Comparison of ENCODE assay signal across 8 mouse cellular contexts in genomic region chr1:189006826-189007225, GRCm38 (mm10). TPM values are rescaled to one million over a fixed set of nuclear protein-coding genes. Genes with fewer than 3 reads are reported as not detected.
A peak's percentile ranks its signal among the peaks of the same experiment; 100 is the strongest.
DNase-seq lines count a peak whose midpoint lies in the region; ATAC-seq and TF ChIP-seq lines count a peak whose summit lies in the region.

No protein-coding gene starts in this region.

- H3K9me3 ChIP-seq in heart, embryonic 11.5 days (replicated peaks; ENCODE audit: control insufficient read depth, low read length), result no peaks in the 10 kb centered on the region
- H3K9me3 ChIP-seq in ES-E14 (ENCODE audit: control insufficient read depth, insufficient read depth, low read depth, low read length), result no peaks in the 10 kb centered on the region
- no peaks in the 10 kb centered on the region for H3K9me3 ChIP-seq in forebrain, embryonic 10.5 days

- no peak for TF ChIP-seq POLR2A in small intestine, adult 2 months (IDR thresholded peaks at IDR 0.05; ENCODE audit: low read depth, low read length)

- TF ChIP-seq CTCF in small intestine, adult 2 months (IDR thresholded peaks at IDR 0.05; ENCODE audit: extremely low read depth, insufficient read length, insufficient replicate concordance, low read depth, low read length), result no peak

- 2% methylated on average over 7 of the region's 7 CpGs for WGBS in heart, embryonic 11.5 days (ENCODE audit: insufficient replicate concordance)
- WGBS in forebrain, embryonic 10.5 days, result 8% methylated on average over 7 of the region's 7 CpGs
- WGBS in small intestine, adult 2 months, result 2% methylated on average over 7 of the region's 7 CpGs

- H3K4me2 ChIP-seq in heart, embryonic 11.5 days, result peak overlapping the region; percentile 96

- intact Hi-C loops in gastrocnemius, postnatal 14 days (cut with DNase I; ENCODE audit: low total_unique reads), result no loop called here

- in situ Hi-C loops in ES-E14 (cut with MboI; ENCODE audit: low sequenced_read_pairs in 2 of 2, unreplicated experiment in 2 of 2), result no loop called here

- no peak overlapping the region for H3K27ac ChIP-seq in heart, embryonic 11.5 days (ENCODE audit: low read depth, low read length)
- peak overlapping the region; percentile 55 for H3K27ac ChIP-seq in ES-E14 (ENCODE audit: insufficient read depth, low read depth, low read length, poor library complexity, severe bottlenecking)
- peak overlapping the region; percentile 97 for H3K27ac ChIP-seq in forebrain, embryonic 10.5 days
- H3K27ac ChIP-seq in small intestine, adult 2 months (ENCODE audit: insufficient read depth, low read depth, low read length), result no peak overlapping the region

- no peak for ATAC-seq in heart, embryonic 11.5 days (replicated peaks; ENCODE audit: insufficient number of reproducible peaks, low FRiP score, low TSS enrichment)

- H3K27me3 ChIP-seq in heart, embryonic 11.5 days (ENCODE audit: control insufficient read depth, insufficient read depth, low read length), result no peaks in the 10 kb centered on the region
- H3K27me3 ChIP-seq in forebrain, embryonic 10.5 days (ENCODE audit: poor library complexity, severe bottlenecking), result no peaks in the 10 kb centered on the region
- H3K27me3 ChIP-seq in small intestine, adult 2 months (ENCODE audit: control insufficient read depth, insufficient read depth, low read length), result no peaks in the 10 kb centered on the region

- H3K4me1 ChIP-seq in heart, embryonic 11.5 days (ENCODE audit: control insufficient read depth, insufficient read depth, low read length), result peaks cover 5% of the 10 kb centered on the region
- H3K4me1 ChIP-seq in ES-E14 (ENCODE audit: control insufficient read depth in 2 of 2, insufficient read depth in 2 of 2, low read length in 2 of 2, poor library complexity in 1 of 2), result peaks cover 0 to 23% of the 10 kb centered on the region in 2 experiments; a peak in 3 of 4 replicates
- H3K4me1 ChIP-seq in forebrain, embryonic 10.5 days, result peaks cover 30% of the 10 kb centered on the region
- H3K4me1 ChIP-seq in small intestine, adult 2 months (ENCODE audit: control insufficient read depth, insufficient read depth, insufficient read length, low read length), result peaks cover 2% of the 10 kb centered on the region; the same call in 1 of the 2 replicates

- H3K36me3 ChIP-seq in heart, embryonic 11.5 days (ENCODE audit: control insufficient read depth, insufficient read depth, low read length), result no peaks in the 10 kb centered on the region
- H3K36me3 ChIP-seq in ES-E14 (ENCODE audit: control insufficient read depth, insufficient read depth, low read length, poor library complexity, severe bottlenecking), result peaks cover 8% of the 10 kb centered on the region; the same call in 1 of the 2 replicates
- H3K36me3 ChIP-seq in forebrain, embryonic 10.5 days (replicated peaks), result peaks cover 23% of the 10 kb centered on the region
- no peaks in the 10 kb centered on the region for H3K36me3 ChIP-seq in small intestine, adult 2 months (ENCODE audit: control insufficient read depth, insufficient read depth, low read length)

- H3K4me3 ChIP-seq in heart, embryonic 11.5 days (ENCODE audit: low read depth, low read length), result peak overlapping the region; percentile 87
- peak overlapping the region; percentile 96 to 99 for H3K4me3 ChIP-seq in ES-E14 (ENCODE audit: insufficient read depth in 1 of 2, low read depth in 1 of 2, low read length in 2 of 2, poor library complexity in 1 of 2, severe bottlenecking in 1 of 2)
- peak overlapping the region; percentile 99 for H3K4me3 ChIP-seq in forebrain, embryonic 10.5 days
- H3K4me3 ChIP-seq in small intestine, adult 2 months (ENCODE audit: low read depth, low read length), result peak overlapping the region; percentile 94

- H3K9ac ChIP-seq in heart, embryonic 11.5 days (ENCODE audit: low read depth, low read length), result peak overlapping the region; percentile 98
- peak overlapping the region; percentile 98 for H3K9ac ChIP-seq in ES-E14 (ENCODE audit: insufficient read depth, low read depth, low read length, poor library complexity, severe bottlenecking)

- DNase-seq in heart, adult 11 months, result no peak
- DNase-seq in ES-E14 (ENCODE audit: low read depth, low spot score) (no peak), liver (peak; percentile 17)
- DNase-seq in forebrain, embryonic 10.5 days (ENCODE audit: extremely low spot score, low spot score), result no peak
- no peak for DNase-seq in gastrocnemius, postnatal 14 days
- DNase-seq in adrenal gland, adult 8-10 months, result no peak

TF ChIP-seq in ES-E14, 5 proteins besides CTCF, POLR2A, EP300 and RAD21:
- TF ChIP-seq CHD2 (IDR thresholded peaks at IDR 0.05; ENCODE audit: low read depth, low read length), result no peak
- no peak for TF ChIP-seq ZC3H11A (IDR thresholded peaks at IDR 0.05; ENCODE audit: borderline replicate concordance, low read depth, low read length)
- no peak for TF ChIP-seq ZNF384 (IDR thresholded peaks at IDR 0.05; ENCODE audit: low read depth, low read length)
- no peak for TF ChIP-seq MAFK (IDR thresholded peaks at IDR 0.05; ENCODE audit: insufficient read depth, low read depth, low read length)
- no peak for TF ChIP-seq HCFC1 (IDR thresholded peaks at IDR 0.05; ENCODE audit: borderline replicate concordance, insufficient read depth, low read length)
TF ChIP-seq in ES-E14: peak in this region for 0.

RNA-seq across cellular contexts. Expression of gene Kctd3, which starts 0.8 kb away (rescaled TPM):
- polyA plus RNA-seq in heart, embryonic 11.5 days (2014; fragmentation: Nextera tagmentation; extraction: Ambion mirVana), result 22.6 and 26.5 TPM in 2 replicates
- total RNA-seq in ES-E14 (2012; rRNA removed), result 54.7 and 78.6 TPM in 2 replicates
- 27.4 and 27.9 TPM in 2 replicates for polyA plus RNA-seq in forebrain, embryonic 10.5 days (2016; fragmentation: Nextera tagmentation; extraction: Ambion mirVana)
- 19.6 and 30.6 TPM in 2 replicates for polyA plus RNA-seq in small intestine, adult 2 months (2012; rRNA removed)
- 10 to 100 TPM; 28.6 to 33.5 TPM for total RNA-seq in gastrocnemius, postnatal 14 days (2021)
- total RNA-seq in adrenal gland, adult 8-10 months (2022), result 10 to 100 TPM; 25.9 to 31.7 (median 27.8) TPM

Comparison
In these comparisons a context has a peak if more than half of its experiments do, and no peak if none do; other contexts are left out.
1. H3K27ac ChIP-seq: peak in ES-E14 (single experiment) and forebrain, embryonic 10.5 days (single experiment); none in heart, embryonic 11.5 days (single experiment) and small intestine, adult 2 months (single experiment).
2. Peak in every context shown above with its lines, with median percentiles within 50 percentile points of each other: H3K4me3 ChIP-seq.